Mouse (Mus musculus): ENCODE measurements around the gene Tmem104.

DNA sequence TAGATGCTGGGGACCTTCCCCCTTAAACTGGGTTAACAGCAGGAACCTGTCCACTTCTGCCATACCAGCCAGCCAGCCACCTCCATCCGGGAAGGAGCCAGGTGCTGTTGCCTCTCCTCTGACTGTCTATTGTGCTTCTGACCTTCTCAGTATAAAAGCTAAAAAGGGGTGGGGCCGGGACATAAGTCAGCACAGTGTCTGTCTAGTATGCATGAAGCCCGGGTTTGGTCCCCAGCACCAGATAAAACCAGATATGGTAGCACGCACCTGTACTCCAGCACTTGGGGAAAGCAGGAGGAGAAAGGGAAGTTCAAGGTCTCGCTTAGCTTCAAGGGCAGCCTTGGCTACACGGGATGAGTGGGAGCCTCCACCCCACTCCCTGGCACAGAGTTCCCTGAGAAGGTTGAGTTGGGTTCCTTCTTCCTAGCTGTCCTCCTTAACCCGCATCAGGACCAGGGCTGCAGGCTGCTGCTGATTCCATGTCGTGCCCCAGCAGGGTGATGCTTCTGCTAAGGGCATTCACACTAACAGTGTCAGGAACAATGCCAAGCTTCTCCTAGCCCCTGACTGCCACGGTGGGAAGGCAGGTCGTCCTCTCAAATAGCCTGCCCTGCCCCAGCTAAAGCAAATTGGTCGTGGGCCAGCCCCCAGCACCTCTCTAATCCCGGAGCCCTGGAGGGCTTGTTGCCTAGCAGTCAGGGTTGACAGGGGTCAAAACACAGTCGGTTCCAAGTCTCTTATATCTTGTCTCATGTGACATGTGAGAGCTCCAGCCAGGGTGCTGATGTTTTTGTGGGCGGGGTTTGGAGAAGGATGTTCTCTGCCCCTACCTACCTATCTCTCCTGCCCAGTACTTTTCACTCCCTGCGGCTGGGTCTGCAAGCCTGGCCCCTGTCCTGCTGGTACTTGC, 42.0 kb downstream of the Tmem104 start:
- no peak for TF ChIP-seq POLR2A (IDR thresholded peaks at IDR 0.05; ENCODE audit: extremely low read depth, insufficient read depth, low read length)
- TF ChIP-seq CTCF (IDR thresholded peaks at IDR 0.05; ENCODE audit: low read depth, low read length), result no peak

Data from liver, adult 2 months (tissue).